Mouse (Mus musculus) G1E (cell line): ENCODE results near the gene Tmem63b.

Source experiments
- CTCF ChIP-seq: IDR thresholded peaks from 2 replicates; pipeline ENCODE4 v1.5.1; 2012; ENCODE audit warnings: low read depth, low read length, inconsistent platforms, mixed read lengths
- GATA1 ChIP-seq: IDR thresholded peaks from 2 replicates; pipeline ENCODE4 v1.6.1; 2012; ENCODE audit warnings: borderline replicate concordance, low read length, inconsistent platforms, mixed read lengths
- TAL1 ChIP-seq: conservative IDR thresholded peaks from 2 replicates; pipeline ENCODE4 v1.6.1; 2012; ENCODE audit warnings: low read depth, low read length, inconsistent platforms, mixed read lengths

DNA sequence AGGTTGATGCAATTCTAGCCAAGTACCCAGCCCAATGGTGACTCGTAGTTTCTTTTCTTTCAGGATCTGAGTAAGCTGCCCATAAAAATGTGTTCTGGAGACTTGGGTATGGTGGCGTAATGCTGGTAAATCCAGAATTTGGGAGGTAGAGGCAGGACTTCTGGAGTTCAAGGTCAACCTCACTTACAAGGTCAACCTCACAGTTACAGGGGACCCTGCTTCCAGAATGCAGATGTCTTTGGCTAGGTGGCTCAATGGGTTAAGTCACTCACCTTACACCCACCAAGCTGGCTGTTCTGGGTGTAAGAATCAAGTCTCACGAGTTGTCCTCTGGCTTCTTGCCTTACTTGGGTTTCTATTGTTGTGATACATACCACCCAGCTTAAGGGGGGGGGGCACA lies 70.0 kb downstream of the Tmem63b start:
- TF ChIP-seq CTCF (no peak), TAL1 (no peak), GATA1 (no peak)
